Mouse (Mus musculus) C3H10T1/2 (cell line): Measurements from ENCODE around the gene Rnpepl1. TPM values are rescaled to one million over a fixed set of nuclear protein-coding genes. Genes with fewer than 3 reads are reported as not detected.

ENCODE experiments used
- polyA plus RNA-seq, 2 experiments: library from polyadenylated mRNA; unstranded; fragments of >200 nt; fragmentation: generic; extraction: Trizol; gene quantifications; one replicate each; pipeline ENCODE4 v1.2.1; 2012; ENCODE audit warnings: missing spikeins in 2 of 2

Rnpepl1 gene
- 10 to 100 TPM; 21.6 to 35.0 TPM for polyA plus RNA-seq

GRCm38 (mm10) chr1:92910239-92910885 lies at the start of gene Rnpepl1:
Gene Rnpepl1 (plus strand): TSS chr1:92910783.

GRCm38 (mm10) chr1:92902786-92903185 lies 7.8 kb upstream of the Rnpepl1 start, which contains the start of gene Ankmy1:
Gene Ankmy1 (minus strand): TSS chr1:92902906.

GRCm38 (mm10) chr1:92906779-92907631 lies 3.6 kb upstream of the Rnpepl1 start, which contains the start of gene Dusp28:
Gene Dusp28 (plus strand): TSS chr1:92906981.

GRCm38 (mm10) chr1:92934182-92934827 lies 23.7 kb downstream of the Rnpepl1 start, which contains the start of gene Capn10:
Gene Capn10 (plus strand): TSS chr1:92934376.

GRCm38 (mm10) chr1:92950607-92951006 lies 40.0 kb downstream of the Rnpepl1 start, which contains the start of gene Gpr35:
Gene Gpr35 (plus strand): TSS chr1:92950865.

Other genes with a start within 250 kb of the Rnpepl1 start
- gene Gpc1, start 79.1 kb upstream of the Rnpepl1 start, polyA plus RNA-seq: 10 to 100 TPM; 36.4 to 71.5 TPM
- under 1 TPM; 0.05 to 0.12 TPM for gene Ankmy1, start 7.9 kb upstream of the Rnpepl1 start, polyA plus RNA-seq
- 1 to 10 TPM in 1 of 2 experiments, under 1 TPM in 1; 0.13 to 1.0 TPM for gene Dusp28, start 3.8 kb upstream of the Rnpepl1 start, polyA plus RNA-seq
- 10 to 100 TPM in 1 of 2 experiments, 1 to 10 TPM in 1; 9.1 to 17.8 TPM for gene Capn10, start 23.6 kb downstream of the Rnpepl1 start, polyA plus RNA-seq
- under 1 TPM in 1 of 2 experiments, not detected in 1; 0.26 TPM for gene Gpr35, start 40.1 kb downstream of the Rnpepl1 start, polyA plus RNA-seq
- gene Aqp12, start 95.6 kb downstream of the Rnpepl1 start, polyA plus RNA-seq: not detected
- under 1 TPM in 1 of 2 experiments, not detected in 1; 0.01 TPM for gene Kif1a, start 191.2 kb downstream of the Rnpepl1 start, polyA plus RNA-seq
- under 1 TPM in 1 of 2 experiments, not detected in 1; 0.19 TPM for gene Agxt, start 224.5 kb downstream of the Rnpepl1 start, polyA plus RNA-seq